Mouse (Mus musculus) hindbrain, embryonic 13.5 days (tissue): ENCODE results near the gene Ppp4r2. TPM values are rescaled to one million over a fixed set of nuclear protein-coding genes. Genes with fewer than 3 reads are reported as not detected.
A peak's percentile ranks its signal among the peaks of the same experiment; 100 is the strongest.

Experiments used
- ATAC-seq: fragments of 200-750 bp; cut with Nextera tagmentation; 2 replicates; pipeline ENCODE4 v1.8.0; 2017; ENCODE audit warnings: moderate TSS enrichment; ENCODE audit not compliant: low FRiP score
- H3K27ac ChIP-seq: fragments of 300-500 bp; sonication (generic); 2 replicates; pipeline ENCODE4 v1.5.1; 2015; ENCODE audit warnings: inconsistent platforms, mild to moderate bottlenecking, moderate library complexity
- H3K27me3 ChIP-seq: fragments of 300-500 bp; sonication (generic); 2 replicates; pipeline ENCODE4 v1.6.1; 2015; ENCODE audit warnings: mild to moderate bottlenecking, inconsistent platforms
- H3K36me3 ChIP-seq: fragments of 300-500 bp; sonication (generic); 2 replicates; pipeline ENCODE4 v1.6.1; 2015; ENCODE audit warnings: mild to moderate bottlenecking, inconsistent platforms
- H3K4me1 ChIP-seq: fragments of 300-500 bp; sonication (generic); replicated peaks from 2 replicates; pipeline ENCODE4 v1.6.1; 2015; ENCODE audit warnings: inconsistent platforms
- H3K4me2 ChIP-seq: fragments of 300-500 bp; sonication (generic); 2 replicates; pipeline ENCODE4 v1.6.1; 2015; ENCODE audit warnings: inconsistent platforms, mild to moderate bottlenecking, moderate library complexity
- H3K4me3 ChIP-seq: fragments of 300-500 bp; sonication (generic); 2 replicates; pipeline ENCODE4 v1.5.1; 2015; ENCODE audit warnings: mild to moderate bottlenecking, inconsistent platforms
- H3K9ac ChIP-seq: fragments of 300-500 bp; sonication (generic); 2 replicates; pipeline ENCODE4 v1.6.1; 2015; ENCODE audit warnings: mild to moderate bottlenecking, inconsistent platforms
- H3K9me3 ChIP-seq: fragments of 300-500 bp; sonication (generic); 2 replicates; pipeline ENCODE4 v1.6.1; 2016; ENCODE audit warnings: inconsistent platforms
- WGBS: fragments of 180-500 bp; shearing (Covaris S2); methylation state at CpG from one replicate; pipeline ENCODE4 v1.1.7; 2015; 5-methylcytosine and 5-hydroxymethylcytosine counted together
- polyA plus RNA-seq: library from polyadenylated mRNA; unstranded; fragments of >200 nt; fragmentation: Nextera tagmentation; extraction: Ambion mirVana; gene quantifications from 2 replicates; pipeline ENCODE4 v1.2.1, GENCODE M21; 2015

Ppp4r2 gene
- polyA plus RNA-seq = 20.5 and 20.9 TPM in 2 replicates

GRCm38 (mm10) chr6:100833355-100833754 is at the start of gene Ppp4r2:
Ppp4r2 (plus strand) TSS chr6:100833622.
- peak within 1 kb of the TSS; percentile 93 for H3K27ac ChIP-seq
- peaks cover 30% of the 10 kb centered on the region for H3K36me3 ChIP-seq
- peaks cover 33% of the 10 kb centered on the region for H3K4me1 ChIP-seq
- ATAC-seq = peak; percentile 92
- peak within 1 kb of the TSS; percentile 66 for H3K4me2 ChIP-seq
- H3K27me3 ChIP-seq = no peaks in the 10 kb centered on the region
- H3K4me3 ChIP-seq = peak within 1 kb of the TSS; percentile 78
- H3K9me3 ChIP-seq = no peaks in the 10 kb centered on the region
- under 1% methylated on average over 44 of the region's 50 CpGs for WGBS
- peak within 1 kb of the TSS; percentile 89 for H3K9ac ChIP-seq

GRCm38 (mm10) chr6:100787726-100788125 is 45.7 kb upstream of the Ppp4r2 start:
- Histone ChIP-seq H3K27ac (no peak overlapping the region), H3K27me3 (no peaks in the 10 kb centered on the region), H3K36me3 (no peaks in the 10 kb centered on the region), H3K9ac (no peak overlapping the region), H3K4me2 (no peak overlapping the region), H3K9me3 (0 out of 2 replicates have a peak, but pooled peaks cover 12% of the 10 kb centered on the region), H3K4me3 (no peak overlapping the region), H3K4me1 (no peaks in the 10 kb centered on the region)
- WGBS = 79% methylated on average over 1 of the region's 1 CpGs
- ATAC-seq = no peak

- H3K4me1 ChIP-seq = no peaks in the 10 kb centered on the region
- WGBS = 93% methylated on average over 1 of the region's 1 CpGs
These were observed 44.3 kb upstream of the Ppp4r2 start for GRCm38 (mm10) chr6:100789161-100789560.

GRCm38 (mm10) chr6:100792055-100792659 is 41.3 kb upstream of the Ppp4r2 start:
- 79% methylated on average over 3 of the region's 3 CpGs for WGBS
- H3K9ac ChIP-seq = no peak overlapping the region
- no peak overlapping the region for H3K4me2 ChIP-seq
- H3K27me3 ChIP-seq = no peaks in the 10 kb centered on the region
- H3K9me3 ChIP-seq = no peaks in the 10 kb centered on the region
- H3K27ac ChIP-seq = no peak overlapping the region
- no peaks in the 10 kb centered on the region for H3K4me1 ChIP-seq
- H3K36me3 ChIP-seq = no peaks in the 10 kb centered on the region
- ATAC-seq = no peak
- no peak overlapping the region for H3K4me3 ChIP-seq

More at GRCm38 (mm10) chr6:100789161-100789560, 44.3 kb upstream of the Ppp4r2 start:
- Histone ChIP-seq H3K4me3 (no peak overlapping the region), H3K4me2 (no peak overlapping the region), H3K27ac (no peak overlapping the region), H3K27me3 (no peaks in the 10 kb centered on the region), H3K36me3 (no peaks in the 10 kb centered on the region), H3K9me3 (0 out of 2 replicates have a peak, but pooled peaks cover 10% of the 10 kb centered on the region), H3K9ac (no peak overlapping the region)
- ATAC-seq = no peak

GRCm38 (mm10) chr6:100792973-100793769 is 40.3 kb upstream of the Ppp4r2 start:
- Histone ChIP-seq H3K36me3 (no peaks in the 10 kb centered on the region), H3K4me1 (no peaks in the 10 kb centered on the region), H3K4me3 (no peak overlapping the region), H3K4me2 (no peak overlapping the region), H3K9me3 (no peaks in the 10 kb centered on the region), H3K9ac (no peak overlapping the region), H3K27ac (no peak overlapping the region), H3K27me3 (no peaks in the 10 kb centered on the region)
- no peak for ATAC-seq
- WGBS = 74% methylated on average over 14 of the region's 14 CpGs

GRCm38 (mm10) chr6:100795797-100796196 is 37.6 kb upstream of the Ppp4r2 start:
- Histone ChIP-seq H3K4me1 (0 out of 2 replicates have a peak, but pooled peaks cover 4% of the 10 kb centered on the region), H3K4me3 (no peak overlapping the region), H3K9me3 (no peaks in the 10 kb centered on the region), H3K27ac (no peak overlapping the region), H3K36me3 (no peaks in the 10 kb centered on the region), H3K9ac (no peak overlapping the region), H3K27me3 (no peaks in the 10 kb centered on the region), H3K4me2 (no peak overlapping the region)
- WGBS = 70% methylated on average over 6 of the region's 6 CpGs
- ATAC-seq = no peak

GRCm38 (mm10) chr6:100799290-100799689 is 34.1 kb upstream of the Ppp4r2 start:
- H3K9me3 ChIP-seq = no peaks in the 10 kb centered on the region
- no peak overlapping the region for H3K27ac ChIP-seq
- no peaks in the 10 kb centered on the region for H3K27me3 ChIP-seq
- ATAC-seq = no peak
- H3K9ac ChIP-seq = no peak overlapping the region
- WGBS = 89% methylated on average over 6 of the region's 6 CpGs
- H3K4me3 ChIP-seq = no peak overlapping the region
- 0 out of 2 replicates have a peak, but pooled peaks cover 10% of the 10 kb centered on the region for H3K4me1 ChIP-seq
- no peak overlapping the region for H3K4me2 ChIP-seq
- H3K36me3 ChIP-seq = no peaks in the 10 kb centered on the region

- Histone ChIP-seq H3K4me3 (no peak overlapping the region), H3K4me1 (0 out of 2 replicates have a peak, but pooled peaks cover 10% of the 10 kb centered on the region), H3K9ac (no peak overlapping the region), H3K4me2 (no peak overlapping the region), H3K9me3 (no peaks in the 10 kb centered on the region), H3K27me3 (no peaks in the 10 kb centered on the region), H3K27ac (no peak overlapping the region), H3K36me3 (no peaks in the 10 kb centered on the region)
- WGBS = 96% methylated on average over 4 of the region's 4 CpGs
- ATAC-seq = no peak
These were observed 33.7 kb upstream of the Ppp4r2 start for GRCm38 (mm10) chr6:100799766-100800165.

- H3K9ac ChIP-seq = no peak overlapping the region
- H3K4me2 ChIP-seq = no peak overlapping the region
- H3K27me3 ChIP-seq = no peaks in the 10 kb centered on the region
- H3K4me1 ChIP-seq = 0 out of 2 replicates have a peak, but pooled peaks cover 10% of the 10 kb centered on the region
- no peak overlapping the region for H3K4me3 ChIP-seq
- H3K27ac ChIP-seq = no peak overlapping the region
- H3K36me3 ChIP-seq = no peaks in the 10 kb centered on the region
- no peak for ATAC-seq
- WGBS = 56% methylated on average over 10 of the region's 10 CpGs
- no peaks in the 10 kb centered on the region for H3K9me3 ChIP-seq
These were observed 32.9 kb upstream of the Ppp4r2 start for GRCm38 (mm10) chr6:100800497-100800955.

GRCm38 (mm10) chr6:100802381-100803083 is 30.9 kb upstream of the Ppp4r2 start:
- H3K9me3 ChIP-seq = no peaks in the 10 kb centered on the region
- ATAC-seq = no peak
- 70% methylated on average over 13 of the region's 13 CpGs for WGBS

GRCm38 (mm10) chr6:100803250-100803649 is 30.2 kb upstream of the Ppp4r2 start:
- Histone ChIP-seq H3K36me3 (no peaks in the 10 kb centered on the region), H3K27me3 (no peaks in the 10 kb centered on the region), H3K9ac (no peak overlapping the region), H3K4me1 (0 out of 2 replicates have a peak, but pooled peaks cover 10% of the 10 kb centered on the region), H3K9me3 (no peaks in the 10 kb centered on the region), H3K4me3 (no peak overlapping the region), H3K27ac (no peak overlapping the region), H3K4me2 (no peak overlapping the region)
- ATAC-seq = no peak
- 89% methylated on average over 3 of the region's 3 CpGs for WGBS

More at GRCm38 (mm10) chr6:100802381-100803083, 30.9 kb upstream of the Ppp4r2 start:
- Histone ChIP-seq H3K4me3 (no peak overlapping the region), H3K36me3 (no peaks in the 10 kb centered on the region), H3K4me1 (0 out of 2 replicates have a peak, but pooled peaks cover 10% of the 10 kb centered on the region), H3K27ac (no peak overlapping the region), H3K27me3 (no peaks in the 10 kb centered on the region), H3K9ac (no peak overlapping the region), H3K4me2 (no peak overlapping the region)

GRCm38 (mm10) chr6:100807187-100807586 is 26.2 kb upstream of the Ppp4r2 start:
- H3K4me1 ChIP-seq = 0 out of 2 replicates have a peak, but pooled peaks cover 6% of the 10 kb centered on the region
- H3K9me3 ChIP-seq = no peaks in the 10 kb centered on the region
- no peak overlapping the region for H3K27ac ChIP-seq
- no peak overlapping the region for H3K9ac ChIP-seq
- H3K36me3 ChIP-seq = no peaks in the 10 kb centered on the region
- no peak overlapping the region for H3K4me3 ChIP-seq
- no peak overlapping the region for H3K4me2 ChIP-seq
- no peak for ATAC-seq
- H3K27me3 ChIP-seq = no peaks in the 10 kb centered on the region
- 93% methylated on average over 9 of the region's 9 CpGs for WGBS
